Mouse (Mus musculus): ENCODE measurements around the gene Fam234b. TPM values are rescaled to one million over a fixed set of nuclear protein-coding genes. Genes with fewer than 3 reads are reported as not detected.
A peak's percentile ranks its signal among the peaks of the same experiment; 100 is the strongest.

Gene Fam234b
- polyA plus RNA-seq, 1 experiment from 2014 or later, result 12.2 TPM

DNA sequence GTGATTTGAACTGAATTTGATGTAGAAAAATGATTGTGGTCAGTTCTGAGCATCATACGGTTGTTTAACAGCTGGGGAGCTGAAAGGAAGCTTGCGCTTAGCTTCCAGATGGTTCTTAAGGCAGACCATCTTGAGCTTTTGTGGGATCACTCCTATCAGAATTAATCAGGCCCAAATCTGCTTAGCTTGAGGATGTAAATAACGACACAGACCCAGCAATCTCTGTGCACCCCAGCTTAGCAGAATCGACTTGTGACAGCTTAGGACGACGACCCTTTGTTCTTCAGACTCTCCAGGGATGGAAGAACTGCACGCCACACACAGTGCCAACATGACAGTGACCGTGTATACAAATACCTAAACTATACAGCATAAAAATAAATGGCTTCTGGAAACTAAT, 47.8 kb downstream of the Fam234b start:
- peaks cover 12% of the 10 kb centered on the region for H3K4me1 ChIP-seq (ENCODE audit: control insufficient read depth, insufficient read depth, low read length)

DNA sequence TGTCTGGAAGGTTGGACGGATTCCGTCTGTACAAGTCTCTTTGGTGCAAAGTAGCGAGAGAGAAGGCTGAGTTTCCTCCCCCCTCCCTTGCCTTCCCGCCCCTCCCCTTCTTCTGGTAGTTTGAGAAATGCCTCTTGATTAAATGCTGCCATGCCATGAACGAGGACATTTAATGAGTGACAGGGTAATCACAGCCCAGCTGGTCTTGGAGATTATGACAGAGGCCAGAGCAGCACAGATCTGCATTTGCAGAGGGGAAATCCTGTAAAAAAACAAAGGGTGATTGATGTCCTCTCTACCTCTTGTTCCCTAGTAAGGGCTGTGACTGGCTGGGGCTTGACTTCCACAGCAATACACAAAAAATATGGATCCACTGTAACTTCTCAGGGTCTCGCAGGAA, 50.1 kb downstream of the Fam234b start:
- H3K27me3 ChIP-seq (ENCODE audit: control insufficient read depth, insufficient read depth, low read length), result no peaks in the 10 kb centered on the region; the same call in 1 of the 2 replicates
- no peak overlapping the region for H3K27ac ChIP-seq (ENCODE audit: low read length)
- no peaks in the 10 kb centered on the region for H3K9me3 ChIP-seq (replicated peaks; ENCODE audit: control insufficient read depth, low read length)
- H3K4me1 ChIP-seq (ENCODE audit: control insufficient read depth, insufficient read depth, low read length), result peaks cover 24% of the 10 kb centered on the region
- no peak for ATAC-seq (replicated peaks; ENCODE audit: extremely low read depth, insufficient read depth, low FRiP score)
- H3K9ac ChIP-seq (ENCODE audit: low read length), result no peak overlapping the region
- no peaks in the 10 kb centered on the region for H3K36me3 ChIP-seq (ENCODE audit: control insufficient read depth, insufficient read depth)
- no peak overlapping the region for H3K4me2 ChIP-seq (ENCODE audit: low read depth, low read length)
- H3K4me3 ChIP-seq (ENCODE audit: low read length), result no peak overlapping the region
- 49% methylated on average over 6 of the region's 6 CpGs for WGBS

More for the DNA sequence above, 47.8 kb downstream of the Fam234b start:
- H3K9ac ChIP-seq (ENCODE audit: low read length), result no peak overlapping the region
- no peak for ATAC-seq (replicated peaks; ENCODE audit: extremely low read depth, insufficient read depth, low FRiP score)
- H3K4me2 ChIP-seq (ENCODE audit: low read depth, low read length), result no peak overlapping the region
- H3K27me3 ChIP-seq (ENCODE audit: control insufficient read depth, insufficient read depth, low read length), result no peaks in the 10 kb centered on the region; the same call in 1 of the 2 replicates
- H3K27ac ChIP-seq (ENCODE audit: low read length), result no peak overlapping the region
- 75% methylated on average over 8 of the region's 8 CpGs for WGBS
- H3K9me3 ChIP-seq (replicated peaks; ENCODE audit: control insufficient read depth, low read length), result no peaks in the 10 kb centered on the region
- H3K4me3 ChIP-seq (ENCODE audit: low read length), result no peak overlapping the region
- H3K36me3 ChIP-seq (ENCODE audit: control insufficient read depth, insufficient read depth), result no peaks in the 10 kb centered on the region

DNA sequence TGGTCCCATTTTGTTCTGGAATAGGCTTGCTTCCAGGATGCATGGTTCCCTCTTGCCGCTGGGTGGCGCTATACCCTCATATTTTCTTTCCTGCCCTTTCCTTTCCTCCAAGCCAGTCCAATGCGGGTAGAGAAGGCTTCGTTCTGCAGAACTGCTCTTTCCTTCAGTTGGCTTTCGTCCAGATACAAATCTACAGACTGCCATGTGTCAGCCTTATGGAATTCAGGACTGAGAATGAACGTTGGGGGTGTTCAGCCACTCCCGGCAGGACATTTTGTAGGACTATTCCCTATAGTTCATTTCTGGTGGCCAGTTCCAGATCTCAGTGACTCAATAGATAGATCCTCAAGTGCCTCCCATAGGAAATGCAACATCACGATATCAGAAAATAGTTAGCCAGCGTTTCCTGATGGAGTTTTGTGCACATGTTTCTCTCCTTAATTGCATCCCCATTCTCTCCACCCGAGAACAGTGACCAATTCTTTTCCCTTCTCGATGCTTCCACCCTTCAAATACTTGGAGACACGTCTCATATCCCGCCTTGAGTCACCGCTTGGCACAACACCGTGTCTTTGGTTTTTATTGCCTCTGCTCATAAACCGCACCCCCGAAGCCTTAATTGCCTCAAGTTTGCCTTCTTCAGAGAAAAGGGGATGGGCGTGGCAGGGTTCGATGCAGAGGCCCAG, 52.2 kb downstream of the Fam234b start:
- no peaks in the 10 kb centered on the region; the same call in 1 of the 2 replicates for H3K27me3 ChIP-seq (ENCODE audit: control insufficient read depth, insufficient read depth, low read length)
- H3K4me2 ChIP-seq (ENCODE audit: low read depth, low read length), result peak overlapping the region; percentile 35; the same call in 1 of the 2 replicates
- H3K36me3 ChIP-seq (ENCODE audit: control insufficient read depth, insufficient read depth), result no peaks in the 10 kb centered on the region
- H3K4me3 ChIP-seq (ENCODE audit: low read length), result no peak overlapping the region
- H3K27ac ChIP-seq (ENCODE audit: low read length), result peak overlapping the region; percentile 72
- H3K9me3 ChIP-seq (replicated peaks; ENCODE audit: control insufficient read depth, low read length), result no peaks in the 10 kb centered on the region
- peak; percentile 83 for ATAC-seq (replicated peaks; ENCODE audit: extremely low read depth, insufficient read depth, low FRiP score)
- H3K9ac ChIP-seq (ENCODE audit: low read length), result no peak overlapping the region
- H3K4me1 ChIP-seq (ENCODE audit: control insufficient read depth, insufficient read depth, low read length), result peaks cover 25% of the 10 kb centered on the region
- WGBS, result 34% methylated on average over 19 of the region's 19 CpGs

DNA sequence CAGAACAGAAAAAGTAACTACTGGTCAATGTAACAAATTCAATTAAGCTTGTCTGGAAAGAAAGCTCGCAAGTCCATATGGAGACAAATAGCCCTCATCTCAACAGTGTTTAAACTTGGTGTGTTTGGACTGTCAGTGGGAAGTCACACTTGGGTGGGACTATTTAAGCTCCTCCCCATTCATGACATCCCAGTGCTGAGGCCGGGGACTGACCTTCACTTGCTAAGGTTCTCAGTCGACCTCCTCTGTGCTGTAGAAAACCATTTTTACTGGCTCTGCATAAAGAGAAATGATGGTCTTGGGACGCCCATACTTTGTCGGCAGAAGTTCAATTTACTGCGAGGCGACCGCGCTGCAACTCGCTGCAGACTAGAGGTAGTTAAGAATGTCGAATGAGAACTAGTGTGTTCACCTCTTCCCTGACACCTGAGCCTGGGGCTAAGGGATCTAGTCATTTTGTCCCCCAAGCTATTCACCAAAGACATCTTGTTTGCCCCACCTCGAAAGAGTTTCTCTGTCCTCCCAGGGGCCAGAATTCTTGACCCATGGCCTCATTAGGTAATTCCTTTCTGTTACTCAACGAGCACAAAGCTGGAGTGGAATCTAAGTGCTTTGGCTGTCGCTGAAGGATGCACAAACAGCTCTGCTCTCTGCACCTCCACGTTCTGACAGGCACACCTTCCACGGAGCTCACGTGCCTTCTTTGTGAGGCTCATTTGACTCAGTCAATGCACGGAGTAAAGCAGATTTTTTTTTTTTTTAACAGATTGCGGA, 53.3 kb downstream of the Fam234b start:
- Histone ChIP-seq H3K4me2 (ENCODE audit: low read depth, low read length) (no peak overlapping the region; the same call in 1 of the 2 replicates), H3K27me3 (ENCODE audit: control insufficient read depth, insufficient read depth, low read length) (no peaks in the 10 kb centered on the region; the same call in 1 of the 2 replicates), H3K4me3 (ENCODE audit: low read length) (no peak overlapping the region), H3K9me3 (replicated peaks; ENCODE audit: control insufficient read depth, low read length) (no peaks in the 10 kb centered on the region; the same call in 1 of the 2 replicates), H3K27ac (ENCODE audit: low read length) (peak overlapping the region; percentile 26), H3K9ac (ENCODE audit: low read length) (no peak overlapping the region), H3K36me3 (ENCODE audit: control insufficient read depth, insufficient read depth) (no peaks in the 10 kb centered on the region), H3K4me1 (ENCODE audit: control insufficient read depth, insufficient read depth, low read length) (peaks cover 25% of the 10 kb centered on the region)
- no peak for ATAC-seq (replicated peaks; ENCODE audit: extremely low read depth, insufficient read depth, low FRiP score)
- WGBS, result 61% methylated on average over 19 of the region's 19 CpGs

DNA sequence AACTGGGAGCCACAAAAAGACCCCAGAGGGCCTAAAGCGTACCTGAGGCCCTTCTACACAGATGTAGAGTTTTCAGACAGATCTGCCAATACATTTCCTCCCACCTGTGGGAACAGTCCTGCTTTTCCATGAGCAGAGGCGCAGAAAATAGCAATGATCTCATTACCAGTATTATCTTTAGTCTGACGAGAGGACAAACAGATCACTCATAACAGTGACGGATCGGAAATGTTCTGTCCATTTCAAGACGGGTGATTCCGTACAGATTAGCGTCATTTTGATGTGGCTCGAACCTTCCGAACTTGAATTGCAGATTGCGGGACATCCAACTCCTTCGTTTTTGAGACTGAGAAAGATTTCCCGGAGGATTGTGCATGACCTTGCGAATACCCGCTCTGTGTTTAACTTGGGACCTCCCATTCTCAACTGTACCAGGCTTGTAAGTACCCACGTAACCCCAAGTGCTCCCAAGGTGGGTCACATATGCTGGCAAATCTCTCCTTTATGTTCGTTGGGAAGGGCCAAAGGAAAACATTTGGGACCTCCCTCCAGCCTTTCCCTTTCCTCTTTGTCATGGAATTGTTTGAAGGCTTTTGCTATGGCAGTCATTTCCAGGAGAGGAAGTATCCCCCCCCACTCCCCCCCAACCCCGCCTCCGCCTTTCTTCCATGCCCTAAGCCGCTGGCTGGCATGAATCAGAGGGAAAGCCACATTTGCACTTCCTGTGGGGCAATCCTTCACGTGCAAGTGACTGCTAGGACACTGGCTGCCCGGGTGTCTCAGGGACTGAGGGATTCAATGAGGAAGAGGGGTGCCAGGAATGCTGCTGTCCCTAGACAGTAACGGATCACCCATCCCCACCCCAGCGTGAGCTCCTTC, 54.3 kb downstream of the Fam234b start:
- Histone ChIP-seq H3K27me3 (ENCODE audit: control insufficient read depth, insufficient read depth, low read length) (no peaks in the 10 kb centered on the region; the same call in 1 of the 2 replicates), H3K9ac (ENCODE audit: low read length) (peak overlapping the region; percentile 37), H3K36me3 (ENCODE audit: control insufficient read depth, insufficient read depth) (no peaks in the 10 kb centered on the region), H3K9me3 (replicated peaks; ENCODE audit: control insufficient read depth, low read length) (no peaks in the 10 kb centered on the region; the same call in 1 of the 2 replicates), H3K4me2 (ENCODE audit: low read depth, low read length) (peak overlapping the region; percentile 61), H3K4me1 (ENCODE audit: control insufficient read depth, insufficient read depth, low read length) (peaks cover 25% of the 10 kb centered on the region), H3K4me3 (ENCODE audit: low read length) (peak overlapping the region; percentile 25), H3K27ac (ENCODE audit: low read length) (peak overlapping the region; percentile 26)
- peak; percentile 28; the same call in 1 of the 2 replicates for ATAC-seq (replicated peaks; ENCODE audit: extremely low read depth, insufficient read depth, low FRiP score)
- 38% methylated on average over 24 of the region's 24 CpGs for WGBS

DNA sequence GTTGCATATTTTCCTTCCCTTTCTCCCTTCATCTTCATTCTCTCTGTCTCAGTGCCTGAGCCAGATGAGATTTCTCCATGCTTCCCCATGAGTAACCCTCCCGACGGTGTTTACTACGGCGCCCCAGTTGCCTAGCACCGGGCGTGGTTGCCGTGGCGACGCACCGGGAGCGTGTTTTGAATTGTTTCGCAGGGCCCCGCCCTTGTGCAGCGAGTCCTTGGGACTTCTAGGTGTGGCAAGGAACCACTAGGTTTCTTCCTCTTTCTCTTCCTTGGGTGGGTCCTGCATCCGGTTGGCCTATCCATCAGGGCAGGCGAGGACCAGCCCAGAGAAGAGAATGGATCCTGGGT, 54.9 kb downstream of the Fam234b start:
- H3K9ac ChIP-seq (ENCODE audit: low read length), result peak overlapping the region; percentile 37
- WGBS, result 8% methylated on average over 16 of the region's 16 CpGs
- H3K27me3 ChIP-seq (ENCODE audit: control insufficient read depth, insufficient read depth, low read length), result no peaks in the 10 kb centered on the region
- peak; percentile 62 for ATAC-seq (replicated peaks; ENCODE audit: extremely low read depth, insufficient read depth, low FRiP score)
- H3K4me2 ChIP-seq (ENCODE audit: low read depth, low read length), result peak overlapping the region; percentile 61
- peaks cover 25% of the 10 kb centered on the region for H3K4me1 ChIP-seq (ENCODE audit: control insufficient read depth, insufficient read depth, low read length)
- peak overlapping the region; percentile 25 for H3K4me3 ChIP-seq (ENCODE audit: low read length)
- no peaks in the 10 kb centered on the region for H3K36me3 ChIP-seq (ENCODE audit: control insufficient read depth, insufficient read depth)
- H3K9me3 ChIP-seq (replicated peaks; ENCODE audit: control insufficient read depth, low read length), result no peaks in the 10 kb centered on the region; the same call in 1 of the 2 replicates
- H3K27ac ChIP-seq (ENCODE audit: low read length), result peak overlapping the region; percentile 26

DNA sequence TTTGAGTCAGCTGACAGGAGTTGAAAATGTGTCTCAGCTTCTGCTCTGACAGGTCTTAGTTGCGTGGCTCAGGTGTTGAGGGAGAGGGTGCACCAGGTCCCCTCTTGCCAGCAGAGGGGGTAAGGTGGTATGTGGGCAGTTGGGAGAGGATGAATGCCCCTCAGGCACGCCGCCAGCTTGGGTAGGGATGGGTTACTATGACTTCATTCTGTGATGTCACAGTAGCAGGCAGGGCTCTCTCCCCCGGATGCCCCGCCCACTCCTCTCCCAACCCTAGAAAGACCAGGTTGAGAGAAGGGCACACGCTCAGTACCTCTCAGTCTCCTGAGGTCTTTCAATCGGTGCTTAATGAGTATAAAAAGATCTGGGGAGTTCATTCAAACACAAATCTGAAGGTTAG, 56.4 kb downstream of the Fam234b start, which contains the start of gene Gsg1:
Gene Gsg1, minus strand, starts transcription at position 199 of the 400 bp plus-strand sequence.
- Histone ChIP-seq H3K4me3 (ENCODE audit: low read length) (no peak within 1 kb of the TSS), H3K9ac (ENCODE audit: low read length) (no peak within 1 kb of the TSS)
- 82% methylated on average over 7 of the region's 7 CpGs for WGBS

DNA sequence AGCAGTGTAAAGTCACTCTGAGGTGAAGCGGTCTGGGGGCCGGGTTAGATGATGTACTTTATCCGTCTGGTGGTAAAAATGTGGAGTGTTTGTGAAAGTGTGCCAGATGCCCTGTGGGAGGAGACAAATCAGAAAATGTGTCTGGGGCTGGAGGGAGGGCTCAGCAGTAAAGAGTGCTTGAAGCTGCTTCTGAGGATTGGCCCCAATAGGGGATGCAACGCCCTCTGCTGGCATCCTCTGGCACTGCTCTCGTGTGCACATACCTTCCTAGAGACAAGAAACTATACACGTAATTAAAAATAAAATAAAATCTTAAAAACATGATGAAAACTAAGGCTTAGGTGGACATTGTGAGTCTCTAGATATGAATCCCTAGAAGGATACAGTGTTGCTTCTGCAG, 62.7 kb downstream of the Fam234b start:
- ATAC-seq (replicated peaks; ENCODE audit: extremely low read depth, insufficient read depth, low FRiP score), result no peak
- H3K4me1 ChIP-seq (ENCODE audit: control insufficient read depth, insufficient read depth, low read length), result no peaks in the 10 kb centered on the region
- no peak overlapping the region for H3K27ac ChIP-seq (ENCODE audit: low read length)
- H3K36me3 ChIP-seq (ENCODE audit: control insufficient read depth, insufficient read depth), result no peaks in the 10 kb centered on the region
- H3K27me3 ChIP-seq (ENCODE audit: control insufficient read depth, insufficient read depth, low read length), result no peaks in the 10 kb centered on the region
- H3K9ac ChIP-seq (ENCODE audit: low read length), result no peak overlapping the region
- H3K4me2 ChIP-seq (ENCODE audit: low read depth, low read length), result no peak overlapping the region
- no peak overlapping the region for H3K4me3 ChIP-seq (ENCODE audit: low read length)
- peaks cover 8% of the 10 kb centered on the region for H3K9me3 ChIP-seq (replicated peaks; ENCODE audit: control insufficient read depth, low read length)
- 83% methylated on average over 6 of the region's 6 CpGs for WGBS

More for the DNA sequence above, 56.4 kb downstream of the Fam234b start, which contains the start of gene Gsg1:
- ATAC-seq (replicated peaks; ENCODE audit: extremely low read depth, insufficient read depth, low FRiP score), result no peak
- Histone ChIP-seq H3K27me3 (ENCODE audit: control insufficient read depth, insufficient read depth, low read length) (no peaks in the 10 kb centered on the region), H3K4me1 (ENCODE audit: control insufficient read depth, insufficient read depth, low read length) (peaks cover 25% of the 10 kb centered on the region), H3K36me3 (ENCODE audit: control insufficient read depth, insufficient read depth) (no peaks in the 10 kb centered on the region), H3K9me3 (replicated peaks; ENCODE audit: control insufficient read depth, low read length) (no peaks in the 10 kb centered on the region; the same call in 1 of the 2 replicates), H3K27ac (ENCODE audit: low read length) (no peak within 1 kb of the TSS), H3K4me2 (ENCODE audit: low read depth, low read length) (no peak within 1 kb of the TSS)

Measured in heart, embryonic 16.5 days (tissue).